Mouse (Mus musculus) 3134 (cell line): ENCODE measurements around the gene Flnb.

Source experiments
- DNase-seq: peaks from one replicate; pipeline ENCODE4 v3.0.0-alpha.2; 2011; ENCODE audit warnings: low spot score; ENCODE audit not compliant: insufficient read length; ENCODE audit errors: extremely low read depth

Gene Flnb

GRCm38 (mm10) chr14:7826151-7826937 lies 8.6 kb downstream of the Flnb start:
- DNase-seq, result peak; percentile 77

GRCm38 (mm10) chr14:7829181-7829580 lies 11.4 kb downstream of the Flnb start:
- DNase-seq, result no peak

- DNase-seq, result no peak
These were observed 14.1 kb downstream of the Flnb start for GRCm38 (mm10) chr14:7831770-7832439.

GRCm38 (mm10) chr14:7832440-7832783 lies 14.7 kb downstream of the Flnb start:
- no peak for DNase-seq

- no peak for DNase-seq
These were observed 15.7 kb downstream of the Flnb start for GRCm38 (mm10) chr14:7833458-7833857.

GRCm38 (mm10) chr14:7838564-7839089 lies 20.9 kb downstream of the Flnb start:
- DNase-seq, result no peak

GRCm38 (mm10) chr14:7839950-7840514 lies 22.3 kb downstream of the Flnb start:
- no peak for DNase-seq

- no peak for DNase-seq
These were observed 25.0 kb downstream of the Flnb start for GRCm38 (mm10) chr14:7842631-7843332.

GRCm38 (mm10) chr14:7846696-7847095 lies 28.9 kb downstream of the Flnb start:
- DNase-seq, result no peak

GRCm38 (mm10) chr14:7847746-7848232 lies 30.0 kb downstream of the Flnb start:
- DNase-seq, result peak; percentile 52

- no peak for DNase-seq
These were observed 33.2 kb downstream of the Flnb start for GRCm38 (mm10) chr14:7850913-7851312.

GRCm38 (mm10) chr14:7851543-7852065 lies 33.8 kb downstream of the Flnb start:
- DNase-seq, result peak; percentile 59

GRCm38 (mm10) chr14:7853691-7854090 lies 35.9 kb downstream of the Flnb start:
- peak; percentile 66 for DNase-seq

- no peak for DNase-seq
These were observed 36.6 kb downstream of the Flnb start for GRCm38 (mm10) chr14:7854366-7854765.

- DNase-seq, result no peak
These were observed 37.3 kb downstream of the Flnb start for GRCm38 (mm10) chr14:7855101-7855500.

- DNase-seq, result no peak
These were observed 37.7 kb downstream of the Flnb start for GRCm38 (mm10) chr14:7855501-7855900.

GRCm38 (mm10) chr14:7856348-7856747 lies 38.6 kb downstream of the Flnb start:
- no peak for DNase-seq

- no peak for DNase-seq
These were observed 40.1 kb downstream of the Flnb start for GRCm38 (mm10) chr14:7857835-7858234.

- no peak for DNase-seq
These were observed 40.7 kb downstream of the Flnb start for GRCm38 (mm10) chr14:7858430-7858829.

GRCm38 (mm10) chr14:7860525-7861154 lies 42.9 kb downstream of the Flnb start:
- no peak for DNase-seq
